Mouse (Mus musculus) forebrain, embryonic 14.5 days (tissue): ENCODE results near the gene Tctn1. TPM values are rescaled to one million over a fixed set of nuclear protein-coding genes. Genes with fewer than 3 reads are reported as not detected.

Source experiments
- ATAC-seq: fragments of 200-750 bp; cut with Nextera tagmentation; 2 replicates; pipeline ENCODE4 v1.8.0; 2017; ENCODE audit warnings: mild to moderate bottlenecking, moderate library complexity
- DNase-seq: peaks from one replicate; pipeline ENCODE4 v3.0.0-alpha.2; 2015; ENCODE audit warnings: low spot score
- H3K27ac ChIP-seq: fragments of 300-500 bp; sonication (generic); 2 replicates; pipeline ENCODE4 v1.5.1; 2014; ENCODE audit warnings: low read depth, mild to moderate bottlenecking, control low read depth, low read length, moderate library complexity
- H3K27me3 ChIP-seq: fragments of 300-500 bp; sonication (generic); replicated peaks from 2 replicates; pipeline ENCODE4 v1.6.1; 2014; ENCODE audit warnings: low read length, control low read depth, mixed read lengths; ENCODE audit not compliant: control insufficient read depth, insufficient read depth
- H3K36me3 ChIP-seq: fragments of 300-500 bp; sonication (generic); 2 replicates; pipeline ENCODE4 v1.6.1; 2014; ENCODE audit warnings: low read length, control low read depth; ENCODE audit not compliant: control insufficient read depth, insufficient read depth
- H3K4me1 ChIP-seq: fragments of 300-500 bp; sonication (generic); 2 replicates; pipeline ENCODE4 v1.6.1; 2014; ENCODE audit warnings: antibody characterized with exemption, low read length, control low read depth; ENCODE audit not compliant: control insufficient read depth, insufficient read depth
- H3K4me2 ChIP-seq: fragments of 300-500 bp; sonication (generic); 2 replicates; pipeline ENCODE4 v1.6.1; 2014; ENCODE audit warnings: mild to moderate bottlenecking, control low read depth, low read length
- H3K4me3 ChIP-seq: fragments of 300-500 bp; sonication (generic); 2 replicates; pipeline ENCODE4 v1.5.1; 2014; ENCODE audit warnings: low read depth, low read length, control low read depth
- H3K9ac ChIP-seq: fragments of 300-500 bp; sonication (generic); 2 replicates; pipeline ENCODE4 v1.6.1; 2014; ENCODE audit warnings: mild to moderate bottlenecking, low read length, control low read depth, moderate library complexity
- H3K9me3 ChIP-seq: fragments of 300-500 bp; sonication (generic); replicated peaks from 2 replicates; pipeline ENCODE4 v1.6.1; 2016; ENCODE audit warnings: low read length, control low read depth, mixed read lengths; ENCODE audit not compliant: control insufficient read depth
- WGBS: fragments of 180-500 bp; shearing (Covaris S2); extraction: QIAGEN DNeasy Blood & Tissue Kit; methylation state at CpG from one replicate; pipeline ENCODE4 v1.1.7; 2014; 5-methylcytosine and 5-hydroxymethylcytosine counted together
- polyA plus RNA-seq: library from polyadenylated mRNA; unstranded; fragments of >200 nt; fragmentation: Nextera tagmentation; extraction: Ambion mirVana; gene quantifications from 2 replicates; pipeline ENCODE4 v1.2.1, GENCODE M21; 2014

The Tctn1 gene
- polyA plus RNA-seq, 1 experiment from 2014 or later = 3.5 TPM

DNA sequence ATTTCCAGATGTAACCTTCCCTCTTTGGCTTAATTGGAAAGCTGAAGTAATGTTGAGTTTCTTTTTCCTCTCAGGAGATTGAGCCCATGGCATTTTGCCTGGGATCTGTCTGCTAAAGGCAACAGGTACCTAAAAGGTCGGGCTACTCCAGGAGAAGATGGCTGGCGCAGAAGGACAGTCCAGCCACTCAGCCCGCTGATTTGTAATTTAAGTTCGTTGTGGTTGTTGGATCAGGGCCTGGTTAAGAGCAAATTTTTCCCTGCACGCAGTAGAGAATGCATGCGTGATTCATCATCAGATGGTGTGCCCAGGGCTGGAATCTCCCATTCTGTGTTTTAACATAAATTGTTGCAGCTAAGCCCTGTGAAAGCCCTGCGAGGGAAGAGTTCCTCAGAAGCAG is 39.7 kb upstream of the Tctn1 start:
- Histone ChIP-seq H3K36me3 (peaks cover 9% of the 10 kb centered on the region), H3K9me3 (no peaks in the 10 kb centered on the region), H3K27ac (no peak overlapping the region), H3K4me1 (no peaks in the 10 kb centered on the region), H3K4me2 (no peak overlapping the region), H3K27me3 (no peaks in the 10 kb centered on the region), H3K9ac (no peak overlapping the region), H3K4me3 (no peak overlapping the region)
- DNase-seq = no peak
- no peak for ATAC-seq
- WGBS = 93% methylated on average over 7 of the region's 7 CpGs

GRCm38 (mm10) chr5:122302810-122303745 is 38.8 kb upstream of the Tctn1 start:
- Histone ChIP-seq H3K36me3 (peaks cover 1% of the 10 kb centered on the region), H3K27me3 (no peaks in the 10 kb centered on the region), H3K4me2 (no peak overlapping the region), H3K4me3 (no peak overlapping the region), H3K9ac (no peak overlapping the region), H3K4me1 (no peaks in the 10 kb centered on the region), H3K9me3 (no peaks in the 10 kb centered on the region), H3K27ac (no peak overlapping the region)
- DNase-seq (no peak), ATAC-seq (no peak)
- WGBS = 77% methylated on average over 17 of the region's 17 CpGs

DNA sequence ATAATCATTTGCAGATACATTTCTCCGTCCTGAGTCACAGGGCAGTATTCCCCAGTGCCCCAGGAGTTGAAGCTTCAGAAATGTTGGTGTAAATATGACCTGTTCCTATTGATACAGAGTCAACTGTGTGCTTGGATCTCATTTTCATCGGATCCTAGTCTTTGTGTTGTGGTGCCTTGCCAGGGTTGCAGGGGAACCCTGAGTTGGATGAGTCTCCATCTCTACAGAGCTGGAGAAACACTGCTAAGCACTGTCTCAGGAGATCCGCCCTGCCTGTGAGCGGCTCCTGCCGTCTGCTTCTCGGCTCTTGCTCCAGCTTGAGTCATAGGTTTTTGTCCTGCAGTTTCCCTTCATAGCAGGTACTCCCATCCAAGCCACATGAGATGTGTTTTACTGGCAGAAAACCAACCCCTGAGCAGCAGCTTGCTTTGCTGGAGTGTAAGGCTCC is 35.8 kb upstream of the Tctn1 start:
- Histone ChIP-seq H3K36me3 (no peaks in the 10 kb centered on the region), H3K4me3 (no peak overlapping the region), H3K4me2 (no peak overlapping the region), H3K27me3 (no peaks in the 10 kb centered on the region), H3K9ac (no peak overlapping the region), H3K9me3 (no peaks in the 10 kb centered on the region), H3K27ac (no peak overlapping the region), H3K4me1 (no peaks in the 10 kb centered on the region)
- ATAC-seq = no peak
- 90% methylated on average over 6 of the region's 6 CpGs for WGBS
- DNase-seq = no peak

DNA sequence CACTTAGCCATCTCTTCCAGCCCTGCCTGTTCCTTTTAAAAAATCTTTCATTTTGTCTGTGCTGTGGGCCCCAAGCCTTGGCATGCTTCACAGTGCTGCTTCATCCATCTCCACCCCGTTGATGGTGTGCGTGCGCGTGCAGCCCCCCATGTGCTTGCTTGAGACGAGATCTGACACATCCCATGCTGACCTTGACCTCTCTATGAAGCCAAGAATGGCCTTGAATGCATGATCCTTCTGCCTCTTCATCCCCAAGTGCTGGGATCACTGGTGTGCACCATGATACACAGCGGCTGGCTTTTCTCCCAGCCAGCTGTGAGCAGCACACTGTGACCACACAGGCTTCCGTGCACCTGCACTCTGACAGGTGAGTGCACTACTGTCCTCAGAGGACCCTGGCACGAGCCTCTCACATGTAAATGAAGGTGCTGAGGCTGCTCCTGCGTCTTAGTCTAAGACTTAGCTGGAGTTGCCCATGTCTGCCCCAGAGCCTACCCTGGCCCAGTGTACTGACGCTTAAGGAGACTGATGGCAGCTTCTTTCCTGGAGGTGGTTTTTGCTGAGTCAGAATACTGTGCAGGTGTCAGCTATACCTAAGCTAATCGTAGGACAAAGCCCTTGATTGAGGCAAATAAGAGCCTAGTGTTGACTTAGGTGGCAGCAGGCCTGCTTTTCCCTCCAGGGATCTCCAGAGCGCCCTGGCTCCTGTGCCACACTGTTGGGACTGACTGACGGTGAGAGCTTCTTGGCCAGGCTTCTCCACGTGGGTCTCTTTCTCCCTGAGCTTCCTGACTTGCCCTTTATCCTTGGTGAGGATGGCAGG is 31.1 kb upstream of the Tctn1 start:
- Histone ChIP-seq H3K4me1 (peaks cover 8% of the 10 kb centered on the region; the same call in 1 of the 2 replicates), H3K9ac (no peak overlapping the region), H3K27ac (no peak overlapping the region), H3K4me3 (no peak overlapping the region), H3K36me3 (no peaks in the 10 kb centered on the region), H3K27me3 (no peaks in the 10 kb centered on the region), H3K9me3 (no peaks in the 10 kb centered on the region), H3K4me2 (no peak overlapping the region)
- 77% methylated on average over 14 of the region's 14 CpGs for WGBS
- DNase-seq (no peak), ATAC-seq (no peak)

DNA sequence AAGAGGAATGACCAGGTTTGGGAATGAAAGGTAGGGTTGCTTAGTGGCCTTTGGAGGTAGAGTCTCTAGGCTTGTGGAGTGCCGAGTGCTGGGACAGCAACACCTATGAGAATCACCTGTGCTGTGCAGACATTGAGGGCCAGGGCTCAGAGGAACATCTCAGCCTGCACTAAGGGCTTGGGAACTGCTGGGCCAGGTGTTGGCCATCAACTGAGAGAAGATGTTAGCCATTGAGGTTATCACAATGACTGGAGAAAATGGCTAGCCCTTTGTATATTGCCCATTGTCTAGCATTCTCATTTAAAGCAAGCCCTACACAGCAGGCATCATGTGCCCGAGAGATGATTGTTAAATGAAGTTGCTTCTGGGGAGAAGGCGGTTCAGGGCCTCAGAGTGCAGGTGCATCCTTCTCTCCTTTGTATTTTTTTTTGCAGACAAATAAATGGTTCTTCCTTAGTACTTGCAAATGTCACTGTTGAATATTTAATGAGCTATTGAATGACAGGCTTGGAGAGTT is 30.0 kb upstream of the Tctn1 start:
- no peaks in the 10 kb centered on the region for H3K9me3 ChIP-seq
- no peak overlapping the region for H3K4me2 ChIP-seq
- H3K9ac ChIP-seq = no peak overlapping the region
- no peaks in the 10 kb centered on the region for H3K27me3 ChIP-seq
- no peak overlapping the region for H3K4me3 ChIP-seq
- ATAC-seq = no peak
- H3K27ac ChIP-seq = peak overlapping the region; percentile 40; the same call in 1 of the 2 replicates
- WGBS = 48% methylated on average over 3 of the region's 3 CpGs
- no peak for DNase-seq
- peaks cover 8% of the 10 kb centered on the region; the same call in 1 of the 2 replicates for H3K4me1 ChIP-seq
- H3K36me3 ChIP-seq = no peaks in the 10 kb centered on the region

DNA sequence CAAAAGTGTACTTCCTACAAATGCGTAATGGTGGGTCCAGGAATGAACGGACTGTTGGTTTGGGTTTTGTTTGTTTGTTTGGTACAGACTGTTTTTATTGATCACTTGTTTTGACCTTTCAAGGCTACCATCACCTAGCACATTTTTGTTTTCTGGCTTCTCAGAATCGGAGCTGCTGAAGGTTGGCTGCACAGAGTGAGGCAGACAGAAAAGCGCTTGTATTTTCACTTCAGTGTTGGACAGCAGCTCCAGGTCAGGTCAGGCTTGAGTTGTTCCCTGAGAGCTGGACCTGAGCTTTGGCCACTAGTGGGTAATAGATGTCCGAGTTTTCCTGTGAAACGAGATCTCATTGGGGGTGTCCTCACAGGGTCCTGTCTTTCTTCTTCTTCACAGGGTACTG is 28.9 kb upstream of the Tctn1 start:
- peaks cover 8% of the 10 kb centered on the region; the same call in 1 of the 2 replicates for H3K4me1 ChIP-seq
- DNase-seq (no peak), ATAC-seq (no peak)
- H3K9ac ChIP-seq = no peak overlapping the region
- no peak overlapping the region for H3K4me2 ChIP-seq
- H3K4me3 ChIP-seq = no peak overlapping the region
- no peak overlapping the region for H3K27ac ChIP-seq
- 85% methylated on average over 6 of the region's 6 CpGs for WGBS
- H3K9me3 ChIP-seq = no peaks in the 10 kb centered on the region
- H3K27me3 ChIP-seq = no peaks in the 10 kb centered on the region
- H3K36me3 ChIP-seq = peaks cover 2% of the 10 kb centered on the region; the same call in 1 of the 2 replicates

DNA sequence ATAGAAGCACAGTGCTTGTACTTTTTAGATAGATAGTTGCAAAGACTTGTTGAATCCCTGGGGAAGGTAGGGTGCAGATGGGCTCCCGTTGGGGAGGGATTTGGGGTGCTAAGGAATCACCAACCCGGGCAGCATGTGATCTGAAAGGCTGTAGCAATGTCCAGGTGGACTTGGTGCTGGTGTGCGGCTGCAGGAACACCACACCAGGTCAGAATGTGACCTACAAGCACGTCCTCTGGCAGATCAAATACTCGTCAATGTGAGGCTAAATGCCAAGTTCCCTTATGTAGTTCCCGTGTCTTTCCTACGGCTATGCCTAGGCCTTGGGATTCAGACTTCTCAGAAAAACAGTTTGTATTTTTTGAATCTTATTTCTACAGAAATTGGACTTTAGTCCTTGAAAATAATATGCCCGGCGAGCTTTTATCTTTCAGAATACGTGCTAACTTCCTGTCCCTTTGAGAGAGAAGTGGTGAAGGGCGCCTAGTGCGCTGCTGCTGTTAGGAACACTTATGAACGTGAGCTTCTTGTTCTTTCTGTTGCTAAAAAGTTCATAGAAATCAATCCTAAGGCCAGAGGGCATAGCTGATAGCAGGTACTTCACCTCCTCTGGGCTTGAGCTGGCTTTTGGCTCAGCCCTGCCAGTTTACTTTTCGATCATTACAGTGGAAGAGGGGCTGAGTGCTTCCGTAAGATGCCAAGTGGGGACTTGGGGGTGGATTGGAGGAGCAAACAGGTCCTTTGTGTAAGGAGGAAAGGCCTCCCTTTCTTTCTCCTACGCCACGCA is 27.5 kb upstream of the Tctn1 start:
- 73% methylated on average over 17 of the region's 17 CpGs for WGBS
- H3K9ac ChIP-seq = no peak overlapping the region
- DNase-seq = no peak
- H3K27ac ChIP-seq = no peak overlapping the region
- ATAC-seq = no peak
- H3K27me3 ChIP-seq = no peaks in the 10 kb centered on the region
- peaks cover 8% of the 10 kb centered on the region; the same call in 1 of the 2 replicates for H3K4me1 ChIP-seq
- H3K4me2 ChIP-seq = no peak overlapping the region
- H3K4me3 ChIP-seq = no peak overlapping the region
- H3K36me3 ChIP-seq = peaks cover 7% of the 10 kb centered on the region; the same call in 1 of the 2 replicates
- H3K9me3 ChIP-seq = no peaks in the 10 kb centered on the region

GRCm38 (mm10) chr5:122291149-122291548 is 26.9 kb upstream of the Tctn1 start:
- DNase-seq = no peak
- H3K27ac ChIP-seq = no peak overlapping the region
- peaks cover 7% of the 10 kb centered on the region; the same call in 1 of the 2 replicates for H3K36me3 ChIP-seq
- H3K4me3 ChIP-seq = no peak overlapping the region
- 67% methylated on average over 6 of the region's 6 CpGs for WGBS
- no peak overlapping the region for H3K9ac ChIP-seq
- ATAC-seq = no peak
- peaks cover 10% of the 10 kb centered on the region; the same call in 1 of the 2 replicates for H3K4me1 ChIP-seq
- no peak overlapping the region for H3K4me2 ChIP-seq
- H3K27me3 ChIP-seq = no peaks in the 10 kb centered on the region
- H3K9me3 ChIP-seq = no peaks in the 10 kb centered on the region
